Comparison of ENCODE assay signal across 12 mouse cellular contexts in the genomic region with DNA sequence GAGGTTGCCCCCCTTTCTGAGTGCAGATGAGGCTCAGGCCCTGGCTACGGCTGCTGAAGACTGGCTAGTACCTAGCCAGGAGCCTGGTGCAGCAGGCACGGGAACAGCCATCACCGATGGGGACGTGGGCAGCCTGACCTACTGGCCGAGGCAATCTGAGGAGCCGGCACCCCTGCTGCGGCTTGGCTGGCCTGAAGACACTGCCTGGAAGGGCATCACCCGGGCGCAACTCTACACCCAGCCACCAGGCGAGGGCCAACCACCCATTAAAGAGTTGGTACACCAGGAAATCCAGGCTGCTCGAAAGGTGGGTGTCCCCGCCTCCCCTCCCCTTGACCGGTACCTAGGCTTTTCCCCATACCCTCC. TPM values are rescaled to one million over a fixed set of nuclear protein-coding genes. Genes with fewer than 3 reads are reported as not detected.
DNase-seq lines count a peak whose midpoint lies in the region; ATAC-seq lines count a peak whose summit lies in the region.
"Had no signal": no experiment of that assay in that cellular context is flagged by ENCODE, and none has a peak within 500 bp of the region (broad histone marks: within the 10 kb centered on the region; RNA-seq: fewer than 3 reads in every experiment).

No protein-coding gene starts in this region.

- no peak overlapping the region for H3K4me2 ChIP-seq in heart, embryonic 12.5 days
- no peak overlapping the region for H3K4me2 ChIP-seq in neural tube, embryonic 13.5 days
- H3K4me2 ChIP-seq in neural tube, embryonic 15.5 days: no peak overlapping the region
- peak overlapping the region; percentile 50 for H3K4me2 ChIP-seq in intestine, embryonic 15.5 days (replicated peaks)
- H3K4me2 ChIP-seq in stomach, embryonic 15.5 days: peak overlapping the region; percentile 33
- H3K4me2 ChIP-seq: forebrain, embryonic 15.5 days had no signal

- no peaks in the 10 kb centered on the region for H3K9me3 ChIP-seq in heart, embryonic 12.5 days (replicated peaks)
- no peaks in the 10 kb centered on the region for H3K9me3 ChIP-seq in neural tube, embryonic 13.5 days
- no peaks in the 10 kb centered on the region for H3K9me3 ChIP-seq in neural tube, embryonic 15.5 days (replicated peaks)
- no peaks in the 10 kb centered on the region for H3K9me3 ChIP-seq in intestine, embryonic 15.5 days
- H3K9me3 ChIP-seq in stomach, embryonic 15.5 days: no peaks in the 10 kb centered on the region
- H3K9me3 ChIP-seq: forebrain, embryonic 15.5 days had no signal

- ATAC-seq in heart, embryonic 12.5 days (ENCODE audit: insufficient number of reproducible peaks, low FRiP score): no peak
- no peak for ATAC-seq in neural tube, embryonic 13.5 days (ENCODE audit: low read depth)
- no peak for ATAC-seq in neural tube, embryonic 15.5 days (ENCODE audit: low FRiP score)
- no peak for ATAC-seq in intestine, embryonic 15.5 days
- no peak for ATAC-seq in stomach, embryonic 15.5 days (ENCODE audit: insufficient read depth, low FRiP score, low read depth)
- ATAC-seq: forebrain, embryonic 15.5 days had no signal

- H3K9ac ChIP-seq in heart, embryonic 12.5 days: no peak overlapping the region
- H3K9ac ChIP-seq in neural tube, embryonic 13.5 days: 0 out of 2 replicates have a peak overlapping the region, but pooled peaks have one; percentile 31
- H3K9ac ChIP-seq in neural tube, embryonic 15.5 days (replicated peaks): no peak overlapping the region
- peak overlapping the region; percentile 21 for H3K9ac ChIP-seq in intestine, embryonic 15.5 days
- H3K9ac ChIP-seq in stomach, embryonic 15.5 days: no peak overlapping the region
- H3K9ac ChIP-seq: forebrain, embryonic 15.5 days had no signal

- no peak overlapping the region for H3K27ac ChIP-seq in heart, embryonic 12.5 days (ENCODE audit: poor library complexity, severe bottlenecking)
- H3K27ac ChIP-seq in neural tube, embryonic 13.5 days (replicated peaks): no peak overlapping the region
- H3K27ac ChIP-seq in neural tube, embryonic 15.5 days (replicated peaks): no peak overlapping the region
- H3K27ac ChIP-seq in intestine, embryonic 15.5 days: peak overlapping the region; percentile 59
- H3K27ac ChIP-seq in stomach, embryonic 15.5 days: peak overlapping the region; percentile 68; the same call in 1 of the 2 replicates
- H3K27ac ChIP-seq: forebrain, embryonic 15.5 days had no signal

- peak; percentile 91 for DNase-seq in heart, adult 11 months
- DNase-seq in layer of hippocampus, adult 18-20 months (ENCODE audit: low spot score in 2 of 2): no peak
- no peak for DNase-seq in spleen, adult 12 weeks (ENCODE audit: low spot score)

- H3K36me3 ChIP-seq in heart, embryonic 12.5 days: peaks cover 77% of the 10 kb centered on the region
- peaks cover 82% of the 10 kb centered on the region for H3K36me3 ChIP-seq in neural tube, embryonic 13.5 days
- peaks cover 67% of the 10 kb centered on the region for H3K36me3 ChIP-seq in neural tube, embryonic 15.5 days
- H3K36me3 ChIP-seq in intestine, embryonic 15.5 days: peaks cover 47% of the 10 kb centered on the region
- peaks cover 49% of the 10 kb centered on the region for H3K36me3 ChIP-seq in stomach, embryonic 15.5 days

- no peaks in the 10 kb centered on the region for H3K27me3 ChIP-seq in heart, embryonic 12.5 days (replicated peaks)
- H3K27me3 ChIP-seq in neural tube, embryonic 13.5 days: no peaks in the 10 kb centered on the region
- no peaks in the 10 kb centered on the region for H3K27me3 ChIP-seq in neural tube, embryonic 15.5 days (replicated peaks)
- H3K27me3 ChIP-seq in intestine, embryonic 15.5 days (replicated peaks): no peaks in the 10 kb centered on the region
- H3K27me3 ChIP-seq in stomach, embryonic 15.5 days (replicated peaks): no peaks in the 10 kb centered on the region
- H3K27me3 ChIP-seq: forebrain, embryonic 15.5 days had no signal

- peaks cover 17% of the 10 kb centered on the region for H3K4me1 ChIP-seq in heart, embryonic 12.5 days (replicated peaks)
- H3K4me1 ChIP-seq in neural tube, embryonic 13.5 days (replicated peaks): peaks cover 30% of the 10 kb centered on the region
- peaks cover 17% of the 10 kb centered on the region for H3K4me1 ChIP-seq in neural tube, embryonic 15.5 days
- peaks cover 33% of the 10 kb centered on the region for H3K4me1 ChIP-seq in intestine, embryonic 15.5 days (replicated peaks)
- peaks cover 29% of the 10 kb centered on the region for H3K4me1 ChIP-seq in stomach, embryonic 15.5 days

- WGBS in heart, embryonic 12.5 days: 83% methylated on average over 13 of the region's 13 CpGs
- WGBS in neural tube, embryonic 13.5 days: 78% methylated on average over 13 of the region's 13 CpGs
- WGBS in neural tube, embryonic 15.5 days: 81% methylated on average over 13 of the region's 13 CpGs
- WGBS in intestine, embryonic 15.5 days: 74% methylated on average over 13 of the region's 13 CpGs
- 71% methylated on average over 13 of the region's 13 CpGs for WGBS in stomach, embryonic 15.5 days

- no peak overlapping the region for H3K4me3 ChIP-seq in heart, embryonic 12.5 days
- H3K4me3 ChIP-seq in neural tube, embryonic 13.5 days: no peak overlapping the region
- H3K4me3 ChIP-seq in neural tube, embryonic 15.5 days (replicated peaks): no peak overlapping the region
- H3K4me3 ChIP-seq in intestine, embryonic 15.5 days (replicated peaks): peak overlapping the region; percentile 22
- peak overlapping the region; percentile 11; the same call in 1 of the 2 replicates for H3K4me3 ChIP-seq in stomach, embryonic 15.5 days (replicated peaks)
- H3K4me3 ChIP-seq: forebrain, embryonic 15.5 days had no signal

RNA-seq across cellular contexts. Expression of gene Fam83e, which starts 1.3 kb away (rescaled TPM):
- 0.29 and 0.33 TPM in 2 replicates for polyA plus RNA-seq in heart, embryonic 12.5 days (2016; fragmentation: Nextera tagmentation; extraction: Ambion mirVana)
- 0.39 and 0.55 TPM in 2 replicates for polyA plus RNA-seq in neural tube, embryonic 13.5 days (2015; fragmentation: Nextera tagmentation; extraction: Ambion mirVana)
- 0.50 and 1.5 TPM in 2 replicates for polyA plus RNA-seq in neural tube, embryonic 15.5 days (2015; fragmentation: Nextera tagmentation; extraction: Ambion mirVana)
- 19.7 and 22.4 TPM in 2 replicates for polyA plus RNA-seq in intestine, embryonic 15.5 days (2015; fragmentation: Nextera tagmentation; extraction: Ambion mirVana)
- polyA plus RNA-seq in stomach, embryonic 15.5 days (2015; fragmentation: Nextera tagmentation; extraction: Ambion mirVana): 12.8 and 13.3 TPM in 2 replicates
- under 1 TPM; 0.25 to 0.27 TPM for total RNA-seq in layer of hippocampus, adult 18-20 months (2021)

RNA-seq across cellular contexts. Expression of gene Spaca4, which starts 3.3 kb away (rescaled TPM):
- polyA plus RNA-seq in heart, embryonic 12.5 days (2016; fragmentation: Nextera tagmentation; extraction: Ambion mirVana): not detected in 2 replicates
- not detected in 2 replicates for polyA plus RNA-seq in neural tube, embryonic 13.5 days (2015; fragmentation: Nextera tagmentation; extraction: Ambion mirVana)
- polyA plus RNA-seq in neural tube, embryonic 15.5 days (2015; fragmentation: Nextera tagmentation; extraction: Ambion mirVana): not detected in 2 replicates
- polyA plus RNA-seq in intestine, embryonic 15.5 days (2015; fragmentation: Nextera tagmentation; extraction: Ambion mirVana): 0.49 and 0.74 TPM in 2 replicates
- 0.45 TPM in 1 of 2 replicates, not detected in the other for polyA plus RNA-seq in stomach, embryonic 15.5 days (2015; fragmentation: Nextera tagmentation; extraction: Ambion mirVana)
- not detected for total RNA-seq in layer of hippocampus, adult 18-20 months (2021)
- total RNA-seq: heart, adult 18-20 months; liver, adult 2 months; megakaryocyte-erythroid progenitor cell, adult 5-6 weeks had no signal
- polyA plus RNA-seq: forebrain, embryonic 15.5 days; liver, adult 2 months had no signal

RNA-seq across cellular contexts. Expression of gene Sphk2, which starts 4.5 kb away (rescaled TPM):
- polyA plus RNA-seq in heart, embryonic 12.5 days (2016; fragmentation: Nextera tagmentation; extraction: Ambion mirVana): 18.5 and 20.0 TPM in 2 replicates
- 25.1 and 26.3 TPM in 2 replicates for polyA plus RNA-seq in neural tube, embryonic 13.5 days (2015; fragmentation: Nextera tagmentation; extraction: Ambion mirVana)
- 23.0 and 25.7 TPM in 2 replicates for polyA plus RNA-seq in neural tube, embryonic 15.5 days (2015; fragmentation: Nextera tagmentation; extraction: Ambion mirVana)
- 38.1 and 41.6 TPM in 2 replicates for polyA plus RNA-seq in intestine, embryonic 15.5 days (2015; fragmentation: Nextera tagmentation; extraction: Ambion mirVana)
- 35.4 and 36.7 TPM in 2 replicates for polyA plus RNA-seq in stomach, embryonic 15.5 days (2015; fragmentation: Nextera tagmentation; extraction: Ambion mirVana)
- total RNA-seq in layer of hippocampus, adult 18-20 months (2021): 10 to 100 TPM; 35.8 to 37.2 TPM

RNA-seq across cellular contexts. Expression of gene Rpl18, which starts 7.1 kb away (rescaled TPM):
- 603 and 625 TPM in 2 replicates for polyA plus RNA-seq in heart, embryonic 12.5 days (2016; fragmentation: Nextera tagmentation; extraction: Ambion mirVana)
- polyA plus RNA-seq in neural tube, embryonic 13.5 days (2015; fragmentation: Nextera tagmentation; extraction: Ambion mirVana): 570 and 614 TPM in 2 replicates
- 573 and 682 TPM in 2 replicates for polyA plus RNA-seq in neural tube, embryonic 15.5 days (2015; fragmentation: Nextera tagmentation; extraction: Ambion mirVana)
- polyA plus RNA-seq in intestine, embryonic 15.5 days (2015; fragmentation: Nextera tagmentation; extraction: Ambion mirVana): 1,110 and 1,134 TPM in 2 replicates
- 954 and 1,069 TPM in 2 replicates for polyA plus RNA-seq in stomach, embryonic 15.5 days (2015; fragmentation: Nextera tagmentation; extraction: Ambion mirVana)
- total RNA-seq in layer of hippocampus, adult 18-20 months (2021): 100 to 1,000 TPM; 359 to 364 TPM

RNA-seq across cellular contexts. Expression of gene Dbp, which starts 17.4 kb away (rescaled TPM):
- 4.1 and 5.3 TPM in 2 replicates for polyA plus RNA-seq in heart, embryonic 12.5 days (2016; fragmentation: Nextera tagmentation; extraction: Ambion mirVana)
- 3.1 and 4.1 TPM in 2 replicates for polyA plus RNA-seq in neural tube, embryonic 13.5 days (2015; fragmentation: Nextera tagmentation; extraction: Ambion mirVana)
- 3.3 and 3.9 TPM in 2 replicates for polyA plus RNA-seq in neural tube, embryonic 15.5 days (2015; fragmentation: Nextera tagmentation; extraction: Ambion mirVana)
- 3.1 and 3.4 TPM in 2 replicates for polyA plus RNA-seq in intestine, embryonic 15.5 days (2015; fragmentation: Nextera tagmentation; extraction: Ambion mirVana)
- polyA plus RNA-seq in stomach, embryonic 15.5 days (2015; fragmentation: Nextera tagmentation; extraction: Ambion mirVana): 2.8 and 4.4 TPM in 2 replicates
- total RNA-seq in layer of hippocampus, adult 18-20 months (2021): 10 to 100 TPM; 47.6 to 50.2 TPM

Comparison
In these comparisons a context has a peak if more than half of its experiments do, and no peak if none do; other contexts are left out.
1. H3K9ac ChIP-seq: peak in neural tube, embryonic 13.5 days (single experiment) and intestine, embryonic 15.5 days (single experiment); none in heart, embryonic 12.5 days (single experiment), neural tube, embryonic 15.5 days (single experiment) and stomach, embryonic 15.5 days (single experiment).
2. H3K27ac ChIP-seq: peak in intestine, embryonic 15.5 days (single experiment) and stomach, embryonic 15.5 days (single experiment); none in heart, embryonic 12.5 days (single experiment), neural tube, embryonic 13.5 days (single experiment) and neural tube, embryonic 15.5 days (single experiment).
3. H3K4me2 ChIP-seq: peak in intestine, embryonic 15.5 days (single experiment) and stomach, embryonic 15.5 days (single experiment); none in heart, embryonic 12.5 days (single experiment), neural tube, embryonic 13.5 days (single experiment) and neural tube, embryonic 15.5 days (single experiment).
4. H3K4me3 ChIP-seq: peak in intestine, embryonic 15.5 days (single experiment) and stomach, embryonic 15.5 days (single experiment); none in heart, embryonic 12.5 days (single experiment), neural tube, embryonic 13.5 days (single experiment) and neural tube, embryonic 15.5 days (single experiment).